Mouse (Mus musculus) bone marrow, adult 2 months (tissue): ENCODE measurements at regions not wholly inside any gene's neighbourhood (a gene's known extent, or its start where the extent isn't known, plus 50 kb on each side); places are given as distances from the start of the nearest gene placed in this dataset.

Experiments used
- CTCF ChIP-seq: fragments of 200-500 bp; IDR thresholded peaks from 2 replicates; pipeline ENCODE4 v1.5.1; 2011; ENCODE audit warnings: low read length, control low read depth; ENCODE audit not compliant: control insufficient read depth, insufficient read depth
- POLR2A ChIP-seq: fragments of 200-500 bp; IDR thresholded peaks from 2 replicates; pipeline ENCODE4 v1.6.1; 2011; ENCODE audit warnings: low read depth, mild to moderate bottlenecking, control low read depth, low read length, borderline replicate concordance; ENCODE audit not compliant: control insufficient read depth

DNA sequence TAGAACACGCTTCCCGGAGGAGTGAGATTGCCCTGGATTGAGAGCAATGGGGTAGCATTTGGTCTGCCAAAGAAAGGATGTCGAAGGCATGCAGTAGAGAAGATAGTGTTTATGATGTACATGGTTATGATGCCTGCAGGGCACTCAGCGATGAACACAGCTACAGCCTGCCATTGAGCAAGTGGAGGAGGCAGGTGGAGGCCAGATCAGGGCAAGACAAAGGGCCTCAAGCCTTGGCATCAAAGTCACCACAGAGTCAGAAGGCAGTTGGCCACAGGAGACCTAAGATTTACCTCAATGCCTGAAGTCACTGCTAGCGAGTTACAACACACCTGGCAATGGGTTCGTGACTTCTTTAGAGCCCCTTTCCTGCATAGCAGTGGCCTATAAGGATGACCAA lies 89.3 kb upstream of the Hnrnpa3 start:
- TF ChIP-seq CTCF (no peak), POLR2A (no peak)
